Mouse (Mus musculus) embryonic stem cell, embryonic (primary cell): ENCODE measurements around the gene Lrch3.

ENCODE experiments used
- CTCF ChIA-PET, 4 experiments: fragments of 300-600 bp in 2 of 4; fragments of 350-600 bp in 2 of 4; sonication (Branson Sonifier 250); formaldehyde crosslinking; loops; one replicate each; lab custom pipeline; 2022; ENCODE audit warnings: inconsistent platforms in 2 of 4; lab: Charles Lee
- POLR2A ChIA-PET, 4 experiments: fragments of 300-600 bp in 2 of 4; fragments of 350-600 bp in 2 of 4; sonication (Branson Sonifier 250); formaldehyde crosslinking; loops; one replicate each; lab custom pipeline; 2022; ENCODE audit warnings: antibody characterized with exemption in 4 of 4, inconsistent platforms in 1 of 4; lab: Charles Lee

Lrch3 gene

DNA sequence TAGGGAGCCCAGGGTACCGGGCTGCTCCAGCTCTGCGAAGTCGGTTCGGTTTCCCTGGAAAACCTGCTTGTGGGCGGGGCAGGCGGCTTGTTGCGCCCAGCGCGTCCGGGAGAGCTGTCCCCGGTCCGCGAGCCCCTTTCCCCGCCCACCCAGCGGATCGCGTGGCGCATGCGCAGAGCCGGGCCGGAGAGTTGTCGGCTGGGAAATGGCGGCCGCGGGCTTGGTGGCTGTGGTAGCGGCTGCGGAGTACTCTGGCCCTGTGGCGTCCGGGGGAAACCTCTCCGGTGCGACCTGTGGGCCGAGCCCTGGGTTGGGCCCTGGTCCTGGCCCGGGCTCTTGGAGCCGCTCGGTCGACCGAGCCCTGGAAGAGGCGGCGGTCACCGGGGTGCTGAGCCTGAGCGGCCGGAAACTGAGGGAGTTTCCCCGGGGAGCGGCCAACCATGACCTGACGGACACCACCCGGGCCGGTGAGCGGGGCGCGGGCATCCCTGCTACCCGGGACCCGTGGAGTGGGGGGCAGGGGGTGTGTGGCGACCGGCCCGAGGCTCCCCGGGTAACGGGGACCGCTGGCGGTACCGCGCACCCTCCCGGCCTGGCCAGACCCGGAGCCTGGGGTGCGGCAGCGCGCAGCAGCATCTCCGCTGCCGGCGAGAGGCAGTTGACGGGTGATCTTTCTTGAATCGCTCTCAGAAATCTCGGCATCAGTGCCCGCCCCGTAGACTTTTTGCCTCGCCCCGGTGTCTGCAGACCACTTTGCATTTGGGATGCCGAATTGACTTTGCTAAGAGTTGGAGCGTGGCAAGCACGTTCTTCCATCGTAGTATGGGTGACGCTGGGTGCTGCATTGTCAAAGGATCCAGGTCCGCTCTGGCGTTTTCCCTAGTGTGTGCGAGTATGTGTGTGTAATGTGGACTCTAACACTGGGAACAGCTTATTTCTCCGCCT lies at the start of gene Lrch3:
Gene Lrch3, plus strand, starts transcription at position 164 of the 945 bp plus-strand sequence.
- POLR2A ChIA-PET, result interaction anchor here (0.5 to 2.2 kb wide), 21 partner anchors 10 to 484 kb away, joined by 3 to 9 read pairs (median 4); partner anchors contain the start of genes Iqcg (in 3 of the 4), Fyttd1 (in 2 of the 4), Rpl35a (in 2 of the 4) and Rubcn (in 2 of the 4)

DNA sequence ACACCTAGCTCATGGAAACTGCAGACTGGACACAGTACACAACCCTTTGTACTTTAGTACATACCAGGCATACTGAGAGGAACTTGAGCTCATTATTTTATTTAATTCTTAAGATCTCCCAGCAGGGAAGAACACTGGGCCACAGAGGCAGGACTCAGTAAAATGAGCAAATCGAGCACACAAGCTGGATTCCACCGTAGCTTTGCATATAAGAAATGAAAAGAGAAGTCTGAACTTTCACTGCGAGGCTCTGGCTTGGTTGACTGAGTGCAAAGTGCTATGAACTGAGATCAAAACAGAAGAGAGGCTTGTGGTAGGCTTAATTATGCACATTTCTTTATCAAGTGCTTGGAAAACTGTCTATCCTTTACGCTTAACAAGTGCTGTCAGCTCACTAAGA lies 48.5 kb upstream of the Lrch3 start:
- POLR2A ChIA-PET, result interaction anchor here in 2 of 4 experiments (0.9 to 5.9 kb wide), 6 partner anchors 10 to 40 kb away, joined by 3 to 95 read pairs (median 6); partner anchors contain the start of genes Fyttd1 (in 2 of the 2) and Rubcn (in 2 of the 2)
- CTCF ChIA-PET, result no interaction called here

More for the DNA sequence above, at the start of gene Lrch3:
- CTCF ChIA-PET, result no interaction called here

DNA sequence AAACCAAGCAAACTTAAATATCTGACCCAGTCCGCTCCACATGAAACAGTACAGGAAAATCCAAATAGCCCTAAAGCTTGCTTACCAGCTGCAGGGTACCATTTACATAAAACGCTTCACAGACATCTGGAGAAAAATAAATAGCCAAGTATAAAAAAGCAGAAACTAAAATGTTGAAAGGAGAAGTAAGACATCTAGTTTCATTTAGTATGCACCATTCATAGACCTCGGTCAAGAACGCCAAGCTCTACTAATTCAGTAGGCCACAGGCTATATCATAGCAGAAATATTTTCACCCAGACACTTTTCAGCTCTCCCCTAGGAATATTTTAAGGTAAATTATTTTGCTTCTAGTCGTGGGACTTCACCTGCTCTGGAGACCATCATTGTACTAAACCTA lies 47.2 kb upstream of the Lrch3 start:
- CTCF ChIA-PET, result interaction anchor here in 1 of 4 experiments (0.6 kb wide), 1 partner anchor 237 kb away, joined by 3 read pairs; no protein-coding TSS in a partner anchor
- POLR2A ChIA-PET, result interaction anchor here in 2 of 4 experiments (0.7 to 5.9 kb wide), 4 partner anchors 9 to 27 kb away, joined by 3 to 95 read pairs (median 30); partner anchors contain the start of genes Fyttd1 (in 2 of the 2) and Rubcn (in 2 of the 2)

DNA sequence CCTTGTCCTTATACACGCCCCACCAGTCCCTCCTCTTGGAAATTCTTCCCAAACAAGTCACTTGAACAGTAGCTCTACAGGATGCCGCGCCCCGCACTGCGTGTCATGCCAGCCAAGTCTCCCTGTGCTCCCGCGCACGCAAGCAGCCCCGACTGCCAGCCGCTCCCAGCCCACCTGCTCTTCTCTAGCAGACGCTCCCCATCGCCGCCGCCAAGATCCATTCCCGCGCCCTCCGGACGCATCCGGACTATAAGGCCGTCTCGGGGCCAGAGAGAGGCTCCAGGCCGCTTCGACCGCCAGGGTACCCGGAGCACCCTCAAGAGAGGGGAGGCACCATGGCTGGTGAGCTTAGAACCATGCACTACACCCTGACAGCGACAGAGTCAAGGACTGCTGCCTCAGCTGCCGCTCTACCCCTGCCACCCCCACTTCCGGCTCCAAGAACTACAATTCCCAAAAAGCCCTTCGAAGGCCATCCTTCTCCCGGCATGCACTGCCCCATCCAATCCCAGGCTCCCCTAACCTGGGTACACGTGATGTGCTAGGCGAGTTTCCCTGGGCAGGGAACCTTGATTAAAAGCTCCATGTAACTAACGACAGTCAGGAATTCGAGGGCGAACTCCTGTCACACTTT lies 45.9 kb upstream of the Lrch3 start:
- CTCF ChIA-PET, result interaction anchor here in 3 of 4 experiments (0.6 to 3.0 kb wide), 8 partner anchors 9 to 171 kb away, joined by 3 to 10 read pairs (median 3); partner anchors contain the start of genes Fyttd1 (in 2 of the 3) and Rubcn (in 2 of the 3)
- POLR2A ChIA-PET, result interaction anchor here (0.6 to 5.9 kb wide), 40 partner anchors 8 to 865 kb away, joined by 3 to 95 read pairs (median 4); partner anchors contain the start of genes Fyttd1 (in 3 of the 4), Rubcn (in 3 of the 4), Iqcg (in 2 of the 4) and Rpl35a (in 2 of the 4)

DNA sequence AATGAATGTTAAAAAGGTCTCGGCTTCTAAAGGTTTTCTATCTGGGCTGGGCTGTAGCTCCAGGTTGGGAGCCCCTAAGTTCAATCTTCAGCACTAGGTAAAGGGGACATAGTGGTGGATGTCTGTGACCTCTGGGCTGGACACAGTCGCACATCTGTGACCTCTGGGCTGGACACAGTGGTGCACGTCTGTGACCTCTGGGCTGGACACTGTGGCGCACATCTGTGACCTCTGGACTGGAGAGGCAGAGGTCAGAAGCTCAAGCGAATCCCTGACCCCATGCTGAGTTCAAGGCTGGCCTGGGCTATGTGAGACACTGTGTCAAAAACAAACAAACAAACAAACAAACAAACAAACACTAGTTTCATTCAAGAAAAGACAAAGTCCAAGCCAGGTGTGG lies 43.7 kb upstream of the Lrch3 start:
- ChIA-PET POLR2A (interaction anchor here in 3 of 4 experiments (0.5 to 5.9 kb wide), 9 partner anchors 8 to 455 kb away, joined by 3 to 95 read pairs (median 4); partner anchors contain the start of genes Fyttd1 (in 2 of the 3), Rubcn (in 2 of the 3), Lrch3 (in 1 of the 3) and Rpl35a (in 1 of the 3)), CTCF (interaction anchor here in 1 of 4 experiments (3.0 kb wide), 1 partner anchor 56 kb away, joined by 10 read pairs; no protein-coding TSS in a partner anchor)

DNA sequence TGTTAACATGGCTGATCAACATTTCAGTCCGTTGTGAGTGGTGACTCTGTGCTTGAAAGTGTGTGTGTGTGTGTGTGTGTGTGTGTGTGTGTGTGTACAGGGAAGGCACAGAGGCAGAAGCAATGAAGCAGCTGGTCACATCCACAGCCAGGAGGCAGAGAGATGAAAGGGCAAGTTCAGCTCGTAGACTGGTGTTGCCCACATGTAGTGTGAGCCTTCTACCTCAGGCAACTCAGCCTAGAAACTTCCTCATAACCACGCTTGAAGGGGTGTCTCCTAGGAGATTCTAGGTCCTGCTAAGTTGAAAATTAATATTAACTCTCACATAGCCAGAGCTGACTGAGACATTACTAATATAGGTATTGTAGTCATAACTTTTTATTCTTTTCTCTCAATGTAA lies 40.5 kb upstream of the Lrch3 start:
- ChIA-PET CTCF (no interaction called here), POLR2A (interaction anchor here in 1 of 4 experiments (0.6 kb wide), 1 partner anchor 203 kb away, joined by 4 read pairs; no protein-coding TSS in a partner anchor)

DNA sequence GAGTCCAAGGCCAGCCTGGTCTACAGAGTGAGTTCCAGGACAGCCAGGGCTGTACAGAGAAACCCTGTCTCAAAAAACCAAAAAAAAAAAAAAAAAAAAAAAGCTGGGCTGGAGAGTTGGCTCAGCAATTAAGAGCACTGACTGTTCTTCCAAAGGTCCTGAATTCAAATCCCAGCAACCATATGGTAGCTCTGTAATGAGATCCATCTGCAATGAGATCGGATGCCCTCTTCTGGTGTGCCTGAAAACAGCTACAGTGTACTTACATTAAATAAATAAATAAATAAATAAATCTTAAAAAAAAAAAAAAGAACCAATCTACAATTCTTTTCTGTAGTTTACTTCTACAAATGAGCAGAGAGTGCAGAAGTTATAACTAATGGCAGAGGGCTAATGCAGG lies 38.6 kb upstream of the Lrch3 start:
- ChIA-PET CTCF (interaction anchor here in 3 of 4 experiments (0.6 to 0.7 kb wide), 6 partner anchors 14 to 644 kb away, joined by 3 to 9 read pairs (median 4); no protein-coding TSS in a partner anchor), POLR2A (interaction anchor here in 2 of 4 experiments (0.5 to 0.7 kb wide), 2 partner anchors 61 to 267 kb away, joined by 3 to 7 read pairs; partner anchors contain the start of gene Tfrc (in 1 of the 2))

DNA sequence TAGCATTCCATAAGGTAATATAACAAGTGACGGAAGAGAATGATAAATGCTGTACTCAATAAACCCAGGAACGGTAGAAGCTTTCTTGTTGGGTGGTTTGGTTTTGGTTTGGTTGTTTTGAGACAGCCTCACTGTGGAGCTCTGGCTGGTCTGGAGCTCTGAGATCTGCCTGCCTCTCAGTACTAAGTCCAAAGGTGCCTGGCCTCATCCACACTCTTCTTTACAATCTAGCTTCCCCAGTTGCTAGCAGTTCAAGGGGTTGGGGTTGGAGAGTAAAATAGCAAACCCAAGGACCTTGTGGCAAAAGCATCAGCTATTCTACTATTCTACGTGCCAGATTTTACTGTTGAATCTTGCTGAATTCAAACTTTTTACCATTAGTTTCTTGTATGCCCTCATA lies 38.1 kb upstream of the Lrch3 start:
- POLR2A ChIA-PET, result interaction anchor here in 3 of 4 experiments (0.5 to 4.3 kb wide), 6 partner anchors 7 to 268 kb away, joined by 3 to 95 read pairs (median 6); partner anchors contain the start of gene Tfrc (in 1 of the 3)
- CTCF ChIA-PET, result interaction anchor here in 3 of 4 experiments (0.6 to 0.7 kb wide), 4 partner anchors 14 to 644 kb away, joined by 3 to 9 read pairs (median 7); no protein-coding TSS in a partner anchor

DNA sequence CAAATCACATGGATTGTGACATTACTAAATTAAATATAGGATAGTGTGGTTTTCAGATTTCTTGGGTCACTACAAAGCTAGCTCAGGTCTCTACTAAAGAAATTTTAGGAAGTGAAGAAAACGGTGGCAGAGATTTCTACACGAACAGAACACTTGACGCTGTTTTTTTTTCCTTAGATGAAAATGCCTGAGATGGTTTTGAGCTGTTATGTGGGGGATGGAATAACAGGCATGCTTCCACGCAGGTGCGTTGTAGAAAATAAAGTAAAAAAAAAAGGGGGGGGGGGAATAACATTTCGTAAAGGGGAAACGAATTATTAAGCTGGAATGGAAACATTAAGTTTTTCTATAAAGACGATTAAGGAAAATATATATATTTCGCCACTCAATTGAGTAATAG lies 37.1 kb upstream of the Lrch3 start:
- ChIA-PET CTCF (interaction anchor here (0.6 to 3.3 kb wide), 12 partner anchors 8 to 858 kb away, joined by 3 to 27 read pairs (median 3); no protein-coding TSS in a partner anchor), POLR2A (interaction anchor here (0.6 to 4.3 kb wide), 34 partner anchors 8 to 549 kb away, joined by 3 to 95 read pairs (median 4); partner anchors contain the start of genes Lrch3 (in 2 of the 4), Iqcg (in 1 of the 4) and Rpl35a (in 1 of the 4))

DNA sequence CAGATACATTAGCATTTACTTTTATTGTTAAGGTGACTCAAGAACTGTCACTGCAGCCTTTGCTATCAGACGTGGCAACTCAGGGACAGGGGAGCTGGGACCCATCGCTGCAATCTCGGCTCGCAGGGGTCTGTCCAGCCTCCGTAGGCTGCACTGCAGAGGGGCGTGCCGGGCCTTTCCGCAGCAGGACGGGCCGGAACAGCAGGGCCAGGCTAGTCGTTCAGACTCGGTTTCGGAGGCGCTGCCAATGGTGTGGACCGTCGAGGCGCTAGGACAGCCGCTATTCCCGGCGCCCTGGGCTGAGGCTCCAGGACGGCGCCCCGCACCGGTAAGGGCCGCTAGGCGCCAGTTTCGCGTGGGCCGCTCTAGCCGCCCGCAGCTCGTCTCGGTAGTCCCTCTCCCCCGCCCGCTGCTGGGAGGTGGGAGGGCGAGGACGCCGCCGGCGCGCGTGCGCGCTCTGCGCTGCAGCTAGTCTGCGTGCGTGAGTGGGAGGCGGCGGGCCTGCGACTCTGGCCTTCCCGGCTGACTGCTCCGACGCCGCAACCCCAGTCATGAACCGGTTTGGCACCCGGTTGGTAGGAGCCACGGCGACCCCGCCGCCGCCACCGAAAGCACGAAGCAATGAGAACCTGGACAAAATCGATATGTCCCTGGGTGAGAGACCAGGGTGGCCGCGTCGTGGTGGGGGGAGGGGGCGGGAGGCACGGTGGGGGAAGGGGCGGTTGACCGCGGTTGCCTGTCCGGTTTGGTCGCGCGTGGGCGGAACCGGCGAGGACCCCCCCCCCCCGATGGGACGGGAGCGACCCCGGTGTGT lies 36.4 kb upstream of the Lrch3 start, which contains the start of the genes Fyttd1 and Rubcn:
Gene Fyttd1, plus strand, starts transcription at position 158 of the 814 bp plus-strand sequence.
Gene Rubcn, minus strand, starts transcription at position 424 of the 814 bp plus-strand sequence.
- POLR2A ChIA-PET, result interaction anchor here in 3 of 4 experiments (0.6 to 4.3 kb wide), 42 partner anchors 8 to 928 kb away, joined by 3 to 95 read pairs (median 4); partner anchors contain the start of genes Lrch3 (in 2 of the 3), Iqcg (in 1 of the 3), Lmln (in 1 of the 3) and Rpl35a (in 1 of the 3)

DNA sequence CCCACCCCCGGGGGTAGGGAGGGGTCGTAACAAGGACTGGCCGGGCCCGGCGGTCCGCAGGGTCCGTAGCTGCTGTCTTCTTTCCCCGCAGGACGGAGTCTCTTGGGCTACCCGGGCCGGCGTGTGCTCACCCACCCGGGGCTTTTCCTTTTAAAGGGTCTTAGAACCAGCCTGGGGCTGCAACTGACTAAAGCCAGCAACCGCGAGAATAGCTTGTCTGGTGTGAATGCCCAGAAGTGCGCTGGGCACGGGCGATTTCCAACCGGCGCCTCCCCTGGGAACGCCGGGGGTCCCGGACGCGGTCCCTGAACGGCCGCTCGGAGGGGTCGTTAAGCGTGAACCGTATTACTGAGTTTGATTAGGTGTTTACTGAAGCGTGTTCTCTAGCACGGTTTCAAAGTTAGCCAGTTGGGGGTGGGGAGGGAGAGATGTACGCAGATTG lies 35.7 kb upstream of the Lrch3 start:
- ChIA-PET CTCF (interaction anchor here (0.5 to 3.3 kb wide), 16 partner anchors 9 to 932 kb away, joined by 3 to 27 read pairs (median 4); no protein-coding TSS in a partner anchor), POLR2A (interaction anchor here in 3 of 4 experiments (0.7 to 4.3 kb wide), 32 partner anchors 8 to 929 kb away, joined by 3 to 95 read pairs (median 4); partner anchors contain the start of genes Iqcg (in 2 of the 3), Lrch3 (in 2 of the 3), Rpl35a (in 2 of the 3) and Lmln (in 1 of the 3))

More for the DNA sequence above, 36.4 kb upstream of the Lrch3 start, which contains the start of the genes Fyttd1 and Rubcn:
- CTCF ChIA-PET, result interaction anchor here (0.6 to 3.3 kb wide), 19 partner anchors 9 to 932 kb away, joined by 3 to 27 read pairs (median 4); no protein-coding TSS in a partner anchor

DNA sequence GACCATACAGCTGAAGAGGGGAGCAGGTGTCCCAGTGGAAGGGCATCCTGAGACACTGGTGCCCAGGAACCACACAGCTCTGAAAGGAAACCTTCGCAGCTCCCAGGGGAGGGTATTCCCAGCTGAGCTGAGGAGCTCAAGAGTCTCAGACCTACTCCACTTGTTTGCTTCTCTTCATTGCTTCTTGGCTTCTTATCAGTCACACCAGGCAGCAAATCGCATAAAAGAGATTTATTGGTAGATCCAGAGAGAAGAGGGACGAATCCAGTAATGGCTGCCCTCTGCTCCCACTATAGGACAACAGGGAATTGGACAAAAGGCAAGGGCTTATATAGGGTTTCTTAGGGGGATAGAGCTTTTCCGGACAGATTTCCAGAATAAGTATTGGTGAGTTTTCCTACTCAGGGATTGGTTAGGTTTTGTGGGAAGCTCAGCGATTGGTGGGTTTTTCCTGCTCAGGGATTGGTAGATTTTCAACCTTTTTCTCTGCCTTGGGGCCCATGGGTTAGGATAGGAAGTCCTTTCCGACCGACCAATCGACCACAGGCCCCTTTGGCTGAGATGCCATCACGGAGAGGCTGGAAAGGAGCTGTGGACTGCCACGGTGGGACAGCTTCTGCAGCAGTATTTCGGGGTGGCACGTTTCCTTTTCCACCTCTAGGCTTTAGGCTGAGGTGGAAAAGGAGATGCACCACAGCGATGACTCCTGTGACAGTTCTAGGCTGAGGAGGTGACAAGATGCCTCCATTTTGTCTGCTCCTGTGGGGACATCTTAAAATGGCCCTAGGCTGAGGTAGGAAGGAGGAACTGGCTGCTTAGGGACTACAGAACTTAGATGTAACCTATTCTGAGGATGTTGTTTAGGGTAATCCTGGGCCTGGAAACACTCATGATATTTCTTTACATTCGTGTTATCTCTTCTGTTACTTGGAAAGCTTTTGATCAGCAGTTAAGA lies 34.7 kb upstream of the Lrch3 start:
- POLR2A ChIA-PET, result interaction anchor here in 3 of 4 experiments (0.5 to 4.3 kb wide), 28 partner anchors 10 to 439 kb away, joined by 3 to 95 read pairs (median 3); partner anchors contain the start of genes Iqcg (in 2 of the 3), Lrch3 (in 2 of the 3), Lmln (in 1 of the 3) and Osbpl11 (in 1 of the 3)
- CTCF ChIA-PET, result interaction anchor here in 2 of 4 experiments (0.5 to 3.3 kb wide), 6 partner anchors 8 to 371 kb away, joined by 3 to 27 read pairs (median 6); no protein-coding TSS in a partner anchor

DNA sequence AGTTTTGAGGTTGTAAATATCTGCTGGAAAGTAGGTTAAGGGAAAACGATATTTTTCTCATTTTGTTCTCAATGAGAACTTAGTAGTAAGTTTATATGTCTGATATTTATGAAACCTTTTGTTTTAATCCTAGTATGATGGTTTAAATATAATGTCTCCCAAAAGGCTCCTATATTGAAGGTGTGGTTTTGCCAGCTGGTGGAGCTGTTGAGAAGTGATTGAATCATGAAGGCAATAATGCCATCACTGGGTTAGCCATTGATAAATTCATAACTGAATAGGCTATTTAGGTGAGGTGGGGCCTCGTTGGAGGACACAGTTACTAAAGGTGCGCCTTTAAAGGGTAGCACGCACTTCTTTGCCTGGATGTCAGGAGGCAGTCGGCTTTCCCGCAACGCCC lies 32.4 kb upstream of the Lrch3 start:
- CTCF ChIA-PET, result no interaction called here
- POLR2A ChIA-PET, result interaction anchor here in 2 of 4 experiments (0.5 to 1.6 kb wide), 5 partner anchors 8 to 272 kb away, joined by 3 to 4 read pairs (median 3); partner anchors contain the start of gene Tfrc (in 1 of the 2)

DNA sequence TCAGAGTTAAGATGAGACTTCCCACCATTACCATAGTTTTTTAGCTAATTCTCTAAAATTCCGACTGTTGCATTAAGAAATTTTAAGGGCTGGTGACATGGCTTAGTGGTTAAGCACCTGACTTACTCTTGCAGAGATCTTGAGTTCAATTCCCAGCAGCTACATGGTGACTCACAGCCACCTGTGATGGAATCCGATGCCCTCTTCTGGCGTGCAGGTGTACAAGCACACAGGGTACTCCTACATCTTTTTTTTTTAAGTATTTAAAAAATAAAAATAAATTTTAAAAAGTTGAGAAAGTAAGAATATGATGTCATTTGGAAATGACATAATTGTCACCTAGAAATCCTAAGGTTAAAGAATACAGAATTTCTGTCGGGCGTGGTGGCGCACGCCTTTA lies 25.9 kb upstream of the Lrch3 start:
- CTCF ChIA-PET, result interaction anchor here in 3 of 4 experiments (0.7 to 2.6 kb wide), 10 partner anchors 8 to 279 kb away, joined by 3 to 11 read pairs (median 6); partner anchors contain the start of genes Fyttd1 (in 1 of the 3) and Rubcn (in 1 of the 3)

More for the DNA sequence above, 25.9 kb upstream of the Lrch3 start:
- POLR2A ChIA-PET, result interaction anchor here in 3 of 4 experiments (0.6 to 2.9 kb wide), 3 partner anchors 10 to 218 kb away, joined by 3 to 11 read pairs (median 7); partner anchors contain the start of genes Fyttd1 (in 2 of the 3) and Rubcn (in 2 of the 3)
